Mouse (Mus musculus) CH12.LX (cell line): ENCODE measurements around the gene Ptpn11. TPM values are rescaled to one million over a fixed set of nuclear protein-coding genes. Genes with fewer than 3 reads are reported as not detected.

Experiments
- DNase-seq: peaks from one replicate; pipeline ENCODE4 v3.0.0-alpha.2; 2013; ENCODE audit errors: extremely low read depth
- H3K27ac ChIP-seq: 2 replicates; pipeline ENCODE4 v1.5.1; 2012; ENCODE audit warnings: low read depth, mild to moderate bottlenecking, control low read depth, moderate library complexity; ENCODE audit not compliant: insufficient read depth
- H3K27me3 ChIP-seq: replicated peaks from 2 replicates; pipeline ENCODE3; 2012; ENCODE audit warnings: inconsistent platforms
- H3K36me3 ChIP-seq, 2 experiments: replicated peaks in 1 of 2; 2 replicates each; pipeline versions ENCODE3 to v1.6.1; 2012; ENCODE audit warnings: inconsistent platforms in 1 of 2, low read length in 1 of 2, mild to moderate bottlenecking in 1 of 2, mixed read lengths in 1 of 2, moderate library complexity in 1 of 2; ENCODE audit not compliant: control insufficient read depth in 1 of 2, insufficient read depth in 1 of 2
- H3K4me1 ChIP-seq, 2 experiments: 2 replicates each; pipeline ENCODE4 v1.6.1; 2012; ENCODE audit warnings: inconsistent platforms in 1 of 2, moderate library complexity in 1 of 2; ENCODE audit not compliant: insufficient read depth in 2 of 2, control insufficient read depth in 1 of 2
- H3K4me2 ChIP-seq: 2 replicates; pipeline ENCODE4 v1.6.1; 2012; ENCODE audit warnings: low read depth, mild to moderate bottlenecking, control low read depth; ENCODE audit not compliant: poor library complexity, insufficient read depth, severe bottlenecking
- H3K4me3 ChIP-seq, 3 experiments: fragments of 150-350 bp in 1 of 3; sonication (generic) in 1 of 3; replicated peaks in 1 of 3; 2 replicates each; pipeline versions ENCODE3 to v1.5.1; 2011 to 2012; ENCODE audit warnings: low read depth in 2 of 3, low read length in 2 of 3, mild to moderate bottlenecking in 2 of 3, moderate library complexity in 2 of 3, control low read depth in 1 of 3, improper control_type of control experiment in 1 of 3, inconsistent platforms in 1 of 3, mixed read lengths in 1 of 3; ENCODE audit not compliant: poor library complexity in 1 of 3
- H3K79me2 ChIP-seq: replicated peaks from 2 replicates; pipeline ENCODE4 v1.6.1; 2012; ENCODE audit warnings: mild to moderate bottlenecking, moderate library complexity; ENCODE audit not compliant: control insufficient read depth, poor library complexity, insufficient read depth, severe bottlenecking; ENCODE audit errors: extremely low read depth
- H3K9ac ChIP-seq: 2 replicates; pipeline ENCODE4 v1.6.1; 2012; ENCODE audit warnings: low read depth, mild to moderate bottlenecking, control low read depth, moderate library complexity; ENCODE audit not compliant: insufficient read depth
- H3K9me3 ChIP-seq: replicated peaks from 2 replicates; pipeline ENCODE3; 2012; ENCODE audit warnings: low read length, inconsistent platforms, mixed read lengths
- BHLHE40 ChIP-seq: IDR thresholded peaks from 2 replicates; pipeline ENCODE4 v1.6.1; 2011; ENCODE audit warnings: mild to moderate bottlenecking, low read depth, low read length, improper control_type of control experiment
- CHD1 ChIP-seq: IDR thresholded peaks from 2 replicates; pipeline ENCODE4 v1.6.1; 2012; ENCODE audit warnings: low read depth, low read length, improper control_type of control experiment, inconsistent platforms
- CHD2 ChIP-seq: IDR thresholded peaks from 2 replicates; pipeline ENCODE4 v1.6.1; 2011; ENCODE audit warnings: low read length, improper control_type of control experiment
- E2F4 ChIP-seq: IDR thresholded peaks from 2 replicates; pipeline ENCODE4 v1.6.1; 2011; ENCODE audit warnings: low read depth, low read length, improper control_type of control experiment; ENCODE audit not compliant: insufficient replicate concordance
- ELF1 ChIP-seq: IDR thresholded peaks from 2 replicates; pipeline ENCODE4 v1.6.1; 2014; ENCODE audit warnings: low read depth, mild to moderate bottlenecking, inconsistent platforms, low read length, improper control_type of control experiment
- EP300 ChIP-seq: IDR thresholded peaks from 2 replicates; pipeline ENCODE4 v1.6.1; 2011; ENCODE audit warnings: low read length, improper control_type of control experiment
- GABPA ChIP-seq: IDR thresholded peaks from 2 replicates; pipeline ENCODE4 v1.6.1; 2012; ENCODE audit warnings: low read depth, low read length, improper control_type of control experiment, inconsistent platforms; ENCODE audit not compliant: insufficient replicate concordance
- HCFC1 ChIP-seq: IDR thresholded peaks from 2 replicates; pipeline ENCODE4 v1.6.1; 2012; ENCODE audit warnings: low read depth, mild to moderate bottlenecking, inconsistent platforms, low read length, improper control_type of control experiment
- JUND ChIP-seq: conservative IDR thresholded peaks from 2 replicates; pipeline ENCODE4 v1.6.1; 2011; ENCODE audit warnings: low read depth, low read length, improper control_type of control experiment
- KAT2A ChIP-seq: IDR thresholded peaks from 2 replicates; pipeline ENCODE4 v1.6.1; 2012; ENCODE audit warnings: low read length, improper control_type of control experiment, inconsistent platforms; ENCODE audit not compliant: insufficient replicate concordance
- MXI1 ChIP-seq: IDR thresholded peaks from 2 replicates; pipeline ENCODE4 v1.6.1; 2011; ENCODE audit warnings: mild to moderate bottlenecking, low read depth, low read length, improper control_type of control experiment
- MYC ChIP-seq: IDR thresholded peaks from 2 replicates; pipeline ENCODE4 v1.6.1; 2011; ENCODE audit warnings: low read depth, mild to moderate bottlenecking, improper control_type of control experiment, low read length
- PAX5 ChIP-seq: IDR thresholded peaks from 2 replicates; pipeline ENCODE4 v1.6.1; 2012; ENCODE audit warnings: low read length, inconsistent platforms, mixed read lengths
- POLR2AphosphoS2 ChIP-seq: IDR thresholded peaks from 2 replicates; pipeline ENCODE4 v1.6.1; 2011; ENCODE audit warnings: low read depth, low read length, improper control_type of control experiment
- RAD21 ChIP-seq: IDR thresholded peaks from 2 replicates; pipeline ENCODE4 v1.6.1; 2011; ENCODE audit warnings: low read depth, mild to moderate bottlenecking, low read length, improper control_type of control experiment, moderate library complexity
- TBP ChIP-seq: conservative IDR thresholded peaks from 2 replicates; pipeline ENCODE4 v1.6.1; 2011; ENCODE audit warnings: low read depth, low read length, improper control_type of control experiment
- TCF12 ChIP-seq: IDR thresholded peaks from 2 replicates; pipeline ENCODE4 v1.6.1; 2014; ENCODE audit warnings: low read depth, mild to moderate bottlenecking, inconsistent platforms, low read length, improper control_type of control experiment
- UBTF ChIP-seq: IDR thresholded peaks from 2 replicates; pipeline ENCODE4 v1.6.1; 2012; ENCODE audit warnings: low read depth, mild to moderate bottlenecking, inconsistent platforms, low read length, improper control_type of control experiment, moderate library complexity
- USF1 ChIP-seq: IDR thresholded peaks from 2 replicates; pipeline ENCODE4 v1.6.1; 2014; ENCODE audit warnings: low read depth, mild to moderate bottlenecking, inconsistent platforms, low read length, improper control_type of control experiment
- USF2 ChIP-seq: conservative IDR thresholded peaks from 2 replicates; pipeline ENCODE4 v1.6.1; 2011; ENCODE audit warnings: low read depth, low read length, improper control_type of control experiment
- ZC3H11A ChIP-seq: IDR thresholded peaks from 2 replicates; pipeline ENCODE4 v1.6.1; 2012; ENCODE audit warnings: low read depth, mild to moderate bottlenecking, inconsistent platforms, low read length, improper control_type of control experiment
- ZKSCAN1 ChIP-seq: IDR thresholded peaks from 2 replicates; pipeline ENCODE4 v1.6.1; 2012; ENCODE audit warnings: low read depth, inconsistent platforms, low read length, improper control_type of control experiment, borderline replicate concordance
- dilution Hi-C: fragments of 300-500 bp; cut with MboI; formaldehyde crosslinking; loops from 2 replicates; pipeline ENCODE4 v1.14.3; 2020; ENCODE audit warnings: low sequenced_read_pairs; ENCODE audit not compliant: extremely low pct_unique_long_range_greater_than_20kb, extremely low pct_ligation_motif_present
- in situ Hi-C: fragments of 300-500 bp; cut with MboI; formaldehyde crosslinking; loops from 3 replicates; pipeline ENCODE4 v1.14.3; 2019; ENCODE audit warnings: low sequenced_read_pairs, low pct_ligation_motif_present, low pct_unique_long_range_greater_than_20kb, mixed read lengths
- polyA plus RNA-seq: library from polyadenylated mRNA; unstranded; fragments of >175 nt; gene quantifications from 2 replicates; pipeline ENCODE4 v1.2.1, GENCODE M21; 2012; ENCODE audit warnings: low read depth; ENCODE audit not compliant: insufficient read length
- total RNA-seq, 2 experiments: library from RNA; depleted of rRNA; stranded (reverse); fragments of 300-350 nt in 1 of 2; fragments of >200 nt in 1 of 2; gene quantifications; 2 replicates each; pipeline ENCODE4 v1.2.3; 2012 to 2014

Gene Ptpn11
- total and polyA plus RNA-seq, 3 experiments, result 33.2 to 62.8 (median 44.6) TPM

- peaks cover 2 to 26% of the 10 kb centered on the region in 2 experiments for H3K4me1 ChIP-seq
- in situ Hi-C loops, result no loop called here
- peaks cover 20% of the 10 kb centered on the region for H3K79me2 ChIP-seq
- H3K9me3 ChIP-seq, result peaks cover 6% of the 10 kb centered on the region
- dilution Hi-C loops, result no loop called here
- TF ChIP-seq USF1 (no peak), USF2 (no peak), TCF12 (no peak), JUND (no peak), CHD1 (no peak), RAD21 (no peak), TBP (no peak), UBTF (no peak), HCFC1 (no peak), MXI1 (no peak), MYC (no peak), CHD2 (no peak), ELF1 (no peak), KAT2A (no peak), BHLHE40 (no peak), ZC3H11A (no peak), E2F4 (no peak), PAX5 (no peak), EP300 (no peak)
- TF ChIP-seq, all 38 proteins: peak for 0
- Histone ChIP-seq H3K36me3 (peaks cover 53 to 68% of the 10 kb centered on the region in 2 experiments), H3K4me2 (no peak overlapping the region), H3K9ac (no peak overlapping the region), H3K27me3 (no peaks in the 10 kb centered on the region), H3K27ac (no peak overlapping the region), H3K4me3 (no peak overlapping the region)
- DNase-seq, result no peak
Measured at GRCm38 (mm10) chr5:121212108-121212507, 20.9 kb upstream of the Ptpn11 start.

GRCm38 (mm10) chr5:121210601-121210924, 19.4 kb upstream of the Ptpn11 start:
- Histone ChIP-seq H3K4me1 (peaks cover 13 to 38% of the 10 kb centered on the region in 2 experiments), H3K4me3 (no peak overlapping the region), H3K9me3 (peaks cover 6% of the 10 kb centered on the region), H3K27me3 (no peaks in the 10 kb centered on the region), H3K4me2 (no peak overlapping the region), H3K9ac (no peak overlapping the region), H3K79me2 (peaks cover 35% of the 10 kb centered on the region), H3K27ac (no peak overlapping the region), H3K36me3 (peaks cover 69 to 82% of the 10 kb centered on the region in 2 experiments)
- in situ Hi-C loops, result no loop called here
- DNase-seq, result no peak
- TF ChIP-seq POLR2AphosphoS2 (peak; percentile 57), MXI1 (no peak), ZKSCAN1 (no peak), KAT2A (no peak), TCF12 (no peak), E2F4 (no peak), CHD2 (peak; percentile 58; the same call in 1 of the 2 replicates), HCFC1 (no peak), GABPA (no peak)
- dilution Hi-C loops, result no loop called here
